Mouse (Mus musculus) adrenal gland, postnatal 4 days (tissue): ENCODE data around the gene Prr15. TPM values are rescaled to one million over a fixed set of nuclear protein-coding genes. Genes with fewer than 3 reads are reported as not detected.

Source experiments
- DNase-seq, 2 experiments: peaks; one replicate each; pipeline ENCODE4 v3.0.0; 2021 to 2022; ENCODE audit warnings: low spot score in 2 of 2, mixed read lengths in 2 of 2
- long read RNA-seq, 2 experiments: library from polyadenylated mRNA; stranded (forward); transcript quantifications; one replicate each; pipeline ENCODE4 v2.0.0; 2021
- total RNA-seq, 2 experiments: library from RNA; stranded (reverse); gene quantifications; 2 replicates each; pipeline ENCODE4 v1.2.3; 2021

The Prr15 gene
- total RNA-seq, result 1 to 10 TPM; 6.3 to 7.7 TPM
- long read RNA-seq, experiment 1, result 0 reads
- long read RNA-seq, experiment 2, partial matches to known transcripts, result 0 of 1 reads
- long read RNA-seq, experiment 2, other reads (novel, unspliced or antisense), result 0 of 1 reads

GRCm38 (mm10) chr6:54325246-54325885 is at the start of gene Prr15:
Gene Prr15 (plus strand): TSS chr6:54325835.
- no peak for DNase-seq

GRCm38 (mm10) chr6:54277234-54277633 is 48.4 kb upstream of the Prr15 start:
- DNase-seq, result no peak

GRCm38 (mm10) chr6:54277828-54278227 is 47.8 kb upstream of the Prr15 start:
- DNase-seq, result no peak

- no peak for DNase-seq
Measured at GRCm38 (mm10) chr6:54278613-54279012, 47.0 kb upstream of the Prr15 start.

- DNase-seq, result no peak
Measured at GRCm38 (mm10) chr6:54279391-54279790, 46.2 kb upstream of the Prr15 start.

GRCm38 (mm10) chr6:54280248-54280647 is 45.4 kb upstream of the Prr15 start:
- no peak for DNase-seq

GRCm38 (mm10) chr6:54283299-54283698 is 42.3 kb upstream of the Prr15 start:
- no peak for DNase-seq

- no peak for DNase-seq
Measured at GRCm38 (mm10) chr6:54284167-54284711, 41.4 kb upstream of the Prr15 start.

GRCm38 (mm10) chr6:54286813-54287212 is 38.8 kb upstream of the Prr15 start:
- DNase-seq, result no peak

GRCm38 (mm10) chr6:54289774-54290500 is 35.7 kb upstream of the Prr15 start:
- DNase-seq, result no peak

GRCm38 (mm10) chr6:54297231-54297630 is 28.4 kb upstream of the Prr15 start:
- no peak for DNase-seq

- DNase-seq, result no peak
Measured at GRCm38 (mm10) chr6:54299417-54299816, 26.2 kb upstream of the Prr15 start.

GRCm38 (mm10) chr6:54305777-54306176 is 19.9 kb upstream of the Prr15 start:
- no peak for DNase-seq

- DNase-seq, result no peak
Measured at GRCm38 (mm10) chr6:54313071-54313470, 12.6 kb upstream of the Prr15 start.

GRCm38 (mm10) chr6:54318618-54319017 is 7.0 kb upstream of the Prr15 start:
- DNase-seq, result no peak

GRCm38 (mm10) chr6:54319198-54319597 is 6.4 kb upstream of the Prr15 start:
- DNase-seq, result no peak

GRCm38 (mm10) chr6:54320236-54320635 is 5.4 kb upstream of the Prr15 start:
- no peak for DNase-seq

- DNase-seq, result peak; percentile 26 to 36
Measured at GRCm38 (mm10) chr6:54326671-54327625, 1.3 kb downstream of the Prr15 start.

- peak; percentile 39 to 40 for DNase-seq
Measured at GRCm38 (mm10) chr6:54327626-54328003, 2.0 kb downstream of the Prr15 start.

GRCm38 (mm10) chr6:54328783-54329182 is 3.1 kb downstream of the Prr15 start:
- no peak for DNase-seq

- no peak for DNase-seq
Measured at GRCm38 (mm10) chr6:54329598-54329997, 4.0 kb downstream of the Prr15 start.
